Mouse (Mus musculus): ENCODE results near the gene St3gal4.

Gene St3gal4

DNA sequence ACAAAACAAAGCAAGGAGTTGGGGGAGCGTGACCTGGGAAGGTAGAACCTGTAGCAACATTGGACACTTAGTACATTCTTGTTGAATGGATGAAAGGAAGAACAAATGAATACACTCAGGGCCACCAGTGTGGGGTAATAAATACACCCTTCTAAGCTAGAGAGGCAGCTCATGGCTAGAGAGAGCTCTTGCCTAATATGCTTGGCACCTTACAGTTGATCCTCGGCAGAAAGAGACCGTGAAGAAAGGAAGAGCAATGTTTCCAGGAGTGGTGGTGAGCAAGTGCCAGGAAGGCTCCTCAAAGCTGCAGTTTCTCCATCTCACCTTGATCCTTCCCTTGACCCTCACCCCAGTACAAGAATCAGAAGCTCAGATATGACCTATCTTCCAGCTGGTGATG, 9.5 kb upstream of the St3gal4 start:
- DNase-seq: no peak

DNA sequence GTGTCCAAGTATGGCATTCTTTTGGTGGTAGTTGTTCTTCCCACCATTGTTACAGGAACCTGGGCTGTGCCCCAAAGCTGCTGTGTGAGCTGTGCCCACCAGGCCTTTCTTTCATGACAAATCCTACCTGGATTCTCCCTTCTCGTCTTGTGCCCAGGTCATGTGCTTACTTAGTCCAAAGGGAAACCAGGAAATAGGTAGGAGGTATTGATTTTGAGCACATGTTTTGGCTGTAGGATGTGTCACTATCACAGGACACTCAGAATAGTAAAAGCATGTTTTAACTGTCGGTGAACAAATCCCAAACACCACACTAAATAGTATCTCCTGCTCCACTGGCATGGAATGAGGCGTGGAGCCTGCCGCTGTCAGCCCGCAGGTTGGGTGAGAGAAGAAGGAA, 8.5 kb upstream of the St3gal4 start:
- DNase-seq: no peak

DNA sequence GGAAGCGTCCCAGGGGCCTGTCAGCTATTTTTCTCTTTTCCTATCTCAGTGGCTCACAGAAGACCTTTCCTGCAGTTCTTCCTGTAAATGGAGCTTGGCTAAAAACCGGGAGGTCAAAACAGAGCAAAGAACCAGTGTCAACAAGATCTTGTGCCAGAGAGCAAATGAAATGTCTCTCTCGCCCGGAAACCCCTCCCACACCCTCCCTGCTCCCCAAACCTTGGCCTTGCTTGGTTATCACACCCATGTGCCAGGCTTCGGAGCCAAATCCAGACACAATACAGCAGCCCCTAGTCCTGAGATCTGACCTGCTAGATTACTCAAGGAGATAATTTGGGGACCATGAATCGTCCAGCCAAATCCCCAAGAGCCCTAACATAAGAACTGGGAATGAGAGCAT, 8.1 kb upstream of the St3gal4 start:
- no peak for DNase-seq

DNA sequence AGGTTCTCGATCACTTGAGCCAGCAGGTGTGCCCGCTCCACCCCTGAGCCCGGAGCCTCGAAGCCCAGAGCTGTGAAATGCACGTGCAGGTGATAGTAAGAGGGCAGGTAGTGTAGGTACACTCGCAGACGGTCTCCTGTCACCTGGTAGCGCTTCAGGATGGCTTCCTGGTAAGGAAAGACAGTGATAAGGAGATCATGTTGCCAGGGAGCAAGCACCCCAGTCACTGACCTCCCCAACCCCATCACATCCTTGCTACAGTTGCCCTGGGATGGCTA, 5.5 kb upstream of the St3gal4 start:
- DNase-seq: no peak

DNA sequence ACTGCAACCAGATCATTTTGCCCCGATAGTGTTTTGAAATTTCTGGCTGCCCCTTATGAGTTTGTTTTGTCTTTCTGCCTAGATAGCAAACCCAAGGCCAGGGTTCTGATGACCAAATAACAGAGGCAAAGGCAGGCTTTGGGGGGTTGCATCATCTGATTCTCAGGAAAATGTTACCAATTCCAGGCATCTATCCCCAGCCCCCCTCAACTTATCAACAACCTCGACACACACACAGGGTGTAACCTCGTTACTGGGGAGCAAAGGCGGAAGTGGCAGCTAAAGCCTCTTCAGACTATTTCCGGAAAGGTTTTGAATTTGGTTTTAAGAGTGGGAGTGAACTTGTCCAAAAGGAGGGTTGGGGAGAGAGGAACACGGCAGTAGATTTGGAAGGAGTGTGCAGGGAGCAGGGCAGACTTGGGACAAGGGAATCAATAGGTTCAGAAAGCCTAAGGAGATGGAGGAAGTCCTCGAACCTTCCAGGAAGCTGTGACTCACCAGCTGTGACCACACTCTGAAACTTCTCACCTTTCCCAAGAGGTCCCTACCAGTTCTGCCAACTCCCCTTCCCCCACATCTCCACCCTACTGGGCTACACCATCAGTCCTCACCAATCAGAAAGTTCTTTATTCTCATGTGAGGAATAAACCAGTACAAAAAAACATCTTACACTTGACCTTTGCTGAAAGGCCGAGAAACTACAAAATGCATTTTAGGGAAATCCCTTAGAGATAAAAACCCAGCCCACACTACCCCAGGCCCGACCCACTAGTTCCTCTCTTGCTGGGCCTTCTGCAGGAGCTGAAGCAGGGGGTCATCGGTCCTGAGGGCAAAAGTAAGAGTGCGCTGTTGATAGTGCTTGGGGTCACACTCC, 5.0 kb upstream of the St3gal4 start:
- DNase-seq: no peak

DNA sequence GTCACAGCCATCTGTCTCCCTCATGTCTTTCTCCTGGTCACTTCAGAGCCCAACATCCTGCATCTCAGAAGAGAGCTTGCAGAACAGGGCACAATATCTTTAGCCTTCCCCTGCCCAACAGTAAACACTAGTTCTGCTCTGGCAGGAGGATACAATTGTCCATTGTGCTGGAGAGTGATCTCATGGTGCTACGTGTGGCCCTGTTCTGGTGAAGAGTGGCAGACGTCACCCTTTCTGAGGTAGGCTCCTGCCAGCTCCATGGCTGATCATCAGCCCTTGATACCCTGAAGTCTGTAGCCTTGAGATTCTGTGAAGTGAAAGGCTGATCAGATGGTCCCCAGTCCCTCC, 4.4 kb upstream of the St3gal4 start:
- no peak for DNase-seq

DNA sequence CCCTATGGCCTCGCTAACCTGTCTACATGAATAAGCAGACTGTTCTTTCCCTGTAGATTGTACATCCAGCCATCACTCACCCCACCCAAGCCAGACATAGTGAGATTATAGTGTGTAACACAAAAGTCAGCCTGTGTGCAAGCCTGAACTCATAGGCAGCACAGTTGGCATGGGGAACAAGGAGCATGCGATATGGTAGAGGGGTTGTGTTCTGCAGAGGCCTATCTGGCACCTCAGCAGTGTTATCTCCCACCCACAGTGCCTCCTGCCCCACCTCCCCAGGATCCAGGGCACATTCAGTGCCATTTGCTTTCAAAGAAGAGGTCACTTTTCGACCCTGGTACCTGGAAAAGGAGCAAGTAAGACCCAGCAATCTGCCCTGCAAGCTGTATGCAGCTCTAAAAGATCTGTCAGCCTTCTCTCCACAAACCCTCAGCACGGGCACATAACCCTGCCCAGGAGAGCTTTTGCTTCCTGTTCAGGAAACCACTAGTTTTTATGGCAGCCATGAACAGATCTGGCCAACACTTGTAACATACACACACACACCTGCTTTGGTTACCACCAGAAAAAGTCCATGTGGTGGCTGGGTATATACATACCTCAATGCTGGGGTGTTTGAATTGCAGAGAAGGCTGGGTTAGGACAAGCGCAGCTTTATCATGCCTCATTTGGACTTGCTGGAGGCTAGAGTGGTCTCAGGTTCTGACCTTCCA, 3.6 kb upstream of the St3gal4 start:
- DNase-seq: no peak

DNA sequence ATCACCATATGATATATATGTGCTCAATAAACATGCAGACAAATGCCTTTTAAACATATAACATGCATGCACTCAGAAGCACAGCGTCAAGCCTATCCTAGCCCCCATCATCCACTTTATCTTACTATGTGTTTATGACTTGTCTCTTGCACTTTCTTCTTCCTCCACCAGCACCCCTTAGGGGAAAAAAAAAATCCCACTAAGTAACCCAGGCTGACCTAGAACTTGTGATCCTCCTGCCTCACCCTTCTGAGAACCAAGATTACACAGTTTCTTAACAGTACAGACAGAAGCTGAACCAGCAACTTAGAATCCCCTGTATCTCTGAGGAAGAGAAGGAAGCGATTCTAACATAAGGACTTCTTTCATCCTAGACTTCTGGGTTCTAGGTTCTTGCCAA, 505 bp downstream of the St3gal4 start:
- DNase-seq: no peak

DNA sequence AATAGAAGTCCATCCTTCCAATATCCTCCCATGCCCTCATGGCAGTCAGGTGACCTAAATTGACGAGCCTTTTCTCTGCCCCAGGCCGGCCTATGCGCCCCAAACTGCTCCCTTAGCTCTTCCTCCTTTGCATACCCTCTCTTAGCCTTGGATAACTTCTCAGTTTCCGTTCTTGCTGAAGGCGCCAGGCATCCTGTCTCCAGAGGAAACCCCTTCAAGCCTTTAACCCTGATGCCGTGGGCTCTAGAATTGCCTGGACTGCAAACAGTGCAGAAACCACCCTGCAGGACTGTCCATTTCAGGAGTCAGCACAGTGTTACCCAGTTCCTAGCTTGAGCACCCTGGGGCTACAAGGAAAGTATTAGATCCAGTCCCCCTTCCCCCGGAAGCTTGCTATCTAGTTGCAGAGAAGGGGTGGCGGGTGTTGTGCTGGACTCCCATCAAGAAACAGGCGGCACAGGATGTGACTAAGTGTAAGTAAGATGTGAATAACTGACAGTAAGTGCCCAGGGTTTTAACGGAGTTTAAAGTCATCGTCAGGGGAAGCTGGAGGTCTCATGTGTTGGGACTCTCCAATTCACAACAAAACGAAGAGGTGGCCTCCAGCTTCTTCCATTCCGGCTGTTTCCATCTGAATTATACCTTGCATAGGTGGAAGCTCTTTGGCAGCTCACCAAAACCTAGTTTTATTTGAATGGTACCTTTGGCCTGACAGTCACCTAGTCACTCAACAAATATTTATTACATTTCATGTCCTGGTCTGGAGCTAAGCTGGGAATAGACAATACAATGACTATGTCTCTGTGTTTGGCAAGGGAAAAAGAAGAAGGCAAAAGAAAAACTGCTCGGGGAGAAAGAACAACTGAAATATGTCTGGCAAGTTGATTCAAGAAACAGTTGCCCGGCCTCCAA, 1.4 kb downstream of the St3gal4 start:
- no peak for DNase-seq

DNA sequence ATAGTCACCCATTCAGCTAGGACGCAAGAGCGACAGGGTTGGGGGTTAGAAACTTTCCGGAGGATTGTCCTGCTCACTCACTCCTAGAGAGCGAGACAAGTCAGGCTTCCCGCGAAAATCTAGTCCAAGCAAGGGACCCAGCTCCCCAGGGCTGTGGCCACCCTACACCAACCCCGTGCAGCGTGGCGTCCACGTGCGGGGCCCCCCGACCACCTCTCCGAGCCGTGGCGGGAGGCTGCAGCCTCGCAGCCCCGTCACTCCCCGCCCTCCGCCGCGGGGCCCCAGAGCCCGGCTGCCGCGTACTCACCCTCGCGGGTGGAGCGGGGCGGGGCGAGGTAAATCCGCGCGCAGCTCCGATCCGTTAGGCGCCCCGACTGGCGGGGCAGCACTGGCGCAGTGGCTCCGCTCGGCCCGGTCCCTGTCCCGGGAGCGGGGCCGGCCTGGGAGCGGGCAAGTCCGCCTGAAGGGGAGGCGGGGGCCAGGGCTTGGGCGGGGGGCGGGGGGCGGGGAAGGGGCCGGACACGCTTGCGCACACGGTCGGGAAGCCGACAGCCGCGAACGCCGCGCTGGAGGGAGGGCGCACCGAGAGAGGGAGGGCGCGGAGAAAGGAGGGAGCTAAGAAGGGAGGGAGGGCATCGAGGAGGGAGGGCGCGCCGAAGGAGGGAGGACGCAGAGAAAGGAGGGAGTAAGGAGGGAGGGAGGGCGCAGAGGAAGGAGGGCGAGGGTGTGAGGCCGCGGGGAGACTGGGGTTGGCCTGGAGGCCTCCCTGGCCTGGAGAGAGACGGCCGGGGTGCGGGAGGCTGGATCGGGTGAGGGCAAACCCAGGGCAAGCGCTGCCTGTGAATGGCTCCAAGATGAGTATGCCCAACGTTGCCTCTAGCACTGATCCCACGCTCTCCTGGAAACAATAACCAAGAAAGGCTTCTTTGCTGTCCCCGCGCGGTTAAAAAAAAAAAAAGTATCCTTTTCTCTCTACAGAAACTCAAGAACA, 2.4 kb downstream of the St3gal4 start:
- peak; percentile 76 to 80 for DNase-seq

DNA sequence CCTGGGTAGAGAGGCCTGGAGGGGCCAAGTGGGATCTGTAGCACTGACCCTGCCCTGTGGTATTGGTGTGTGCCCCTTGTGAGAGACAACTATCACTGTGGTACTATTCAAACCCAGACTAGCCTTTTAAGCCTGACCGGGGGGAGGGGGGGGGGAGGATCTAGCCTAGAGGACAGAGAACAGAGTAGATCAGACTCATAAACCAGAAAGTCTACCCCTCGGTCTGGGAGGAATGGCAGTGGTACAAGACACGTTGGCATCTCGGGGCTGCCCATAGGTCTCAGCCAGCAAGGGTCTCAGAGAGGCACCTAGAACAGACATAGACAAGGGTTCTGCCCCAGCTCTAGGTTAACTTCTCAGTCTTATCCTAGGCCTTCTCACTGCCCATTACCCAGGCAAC, 3.3 kb downstream of the St3gal4 start:
- no peak for DNase-seq

DNA sequence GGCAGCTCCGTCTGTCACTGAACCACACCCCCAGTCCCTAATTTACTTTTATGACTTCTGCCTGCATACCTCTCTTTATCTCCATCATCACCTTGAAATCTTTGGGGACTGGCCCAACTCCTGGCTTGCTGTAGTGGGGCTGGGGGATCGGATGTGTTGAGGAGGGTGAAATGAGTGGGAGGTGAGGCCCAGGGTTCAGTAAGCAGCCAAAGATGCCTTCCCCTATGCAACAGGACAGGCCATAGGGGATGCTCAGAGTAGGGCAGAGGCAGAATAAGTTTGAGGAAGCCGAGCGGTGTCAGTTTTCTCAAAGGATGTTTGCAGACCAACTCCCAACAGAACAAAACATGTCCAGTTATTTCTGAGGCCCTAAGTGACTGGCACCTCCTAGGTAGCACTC, 3.8 kb downstream of the St3gal4 start:
- no peak for DNase-seq

DNA sequence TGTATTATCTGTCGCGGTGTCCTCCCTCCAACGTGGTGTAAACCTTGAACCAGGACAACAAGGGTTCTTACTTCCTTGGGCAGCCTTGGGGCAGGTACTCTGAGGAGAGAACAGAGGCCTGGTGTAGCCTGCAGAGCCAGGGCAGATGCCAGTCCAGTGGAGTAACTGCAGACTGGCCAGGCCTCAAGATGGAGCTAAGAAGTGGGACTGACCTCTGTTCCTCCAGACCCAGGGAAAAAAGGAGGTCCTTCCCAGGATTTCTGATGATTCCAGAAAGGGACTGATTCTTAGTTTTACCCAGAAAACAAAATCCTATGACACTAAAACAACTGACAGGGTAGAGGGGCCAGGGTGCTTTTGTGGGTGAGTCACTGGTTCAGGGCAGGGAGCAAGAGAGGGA, 4.8 kb downstream of the St3gal4 start:
- no peak for DNase-seq

DNA sequence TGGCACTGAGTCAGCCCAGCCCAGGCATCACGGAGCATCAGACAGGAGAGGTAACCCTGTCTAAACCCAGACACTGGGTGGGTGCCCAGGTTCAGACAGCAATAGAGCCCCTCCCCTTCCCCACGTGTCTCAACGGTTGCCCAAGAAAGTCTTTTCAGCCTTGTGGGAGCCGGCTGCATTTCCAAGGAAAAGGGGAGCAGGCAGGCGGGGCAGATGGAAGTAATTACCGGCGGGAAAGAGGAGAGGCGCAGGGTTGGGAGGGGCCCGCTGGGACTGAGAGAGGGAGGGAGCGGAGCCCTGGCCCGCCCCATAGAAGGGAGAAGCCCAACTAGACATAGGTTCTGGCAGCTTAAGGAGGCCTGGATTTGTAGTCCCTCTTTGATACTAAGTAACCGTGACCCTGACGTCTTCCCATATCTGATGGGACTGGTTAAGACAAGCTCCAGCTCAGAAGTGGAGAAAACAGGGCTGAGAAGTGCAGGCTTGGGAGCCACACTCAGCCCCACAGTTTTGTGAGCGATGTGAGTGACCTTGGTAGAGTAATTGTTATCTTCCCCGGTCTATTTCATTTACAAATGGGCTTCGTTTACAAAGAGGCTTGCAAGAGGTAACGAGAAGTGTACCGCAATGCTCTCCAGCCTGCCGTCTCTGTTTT, 7.0 kb downstream of the St3gal4 start:
- DNase-seq: peak in 1 of 2 experiments; percentile 42

DNA sequence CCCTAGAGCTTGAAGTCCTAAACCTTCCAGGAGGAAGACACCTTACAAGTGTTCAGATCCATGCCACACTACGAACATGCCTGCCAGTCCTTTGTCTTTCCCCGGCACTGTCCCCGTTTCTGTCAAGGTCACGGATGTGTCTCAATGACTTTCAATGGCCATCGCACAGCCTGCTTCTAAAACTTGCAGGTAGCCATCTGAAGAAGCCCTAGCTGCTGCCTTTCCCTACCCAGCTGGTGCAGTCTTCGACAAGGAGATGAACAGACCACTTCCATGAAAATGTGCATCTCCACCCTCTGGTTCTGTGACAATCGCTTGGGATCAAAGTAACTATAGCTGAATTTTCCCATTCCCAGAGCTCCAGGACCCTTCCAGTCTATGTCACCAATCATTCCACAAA, 7.6 kb downstream of the St3gal4 start:
- DNase-seq: no peak

DNA sequence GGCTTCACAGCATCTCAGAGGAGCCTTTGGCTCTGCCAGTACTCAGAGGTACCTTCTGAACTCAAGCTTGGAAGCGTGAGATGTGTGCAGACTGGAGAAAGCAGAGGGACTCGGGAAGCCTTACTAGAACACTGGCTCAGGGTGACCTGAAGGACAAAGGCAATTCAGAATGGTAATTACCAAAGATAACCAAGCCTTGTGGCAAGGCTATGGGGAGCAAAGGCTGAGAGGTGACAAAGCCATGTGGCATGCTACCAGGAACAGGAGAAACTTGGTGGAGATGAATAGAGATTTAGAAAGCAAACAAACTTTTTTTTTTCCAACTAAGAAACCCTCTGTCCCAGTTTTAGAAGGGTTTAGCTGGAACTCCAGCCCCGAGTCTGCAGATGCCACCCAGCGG, 8.5 kb downstream of the St3gal4 start:
- no peak for DNase-seq

DNA sequence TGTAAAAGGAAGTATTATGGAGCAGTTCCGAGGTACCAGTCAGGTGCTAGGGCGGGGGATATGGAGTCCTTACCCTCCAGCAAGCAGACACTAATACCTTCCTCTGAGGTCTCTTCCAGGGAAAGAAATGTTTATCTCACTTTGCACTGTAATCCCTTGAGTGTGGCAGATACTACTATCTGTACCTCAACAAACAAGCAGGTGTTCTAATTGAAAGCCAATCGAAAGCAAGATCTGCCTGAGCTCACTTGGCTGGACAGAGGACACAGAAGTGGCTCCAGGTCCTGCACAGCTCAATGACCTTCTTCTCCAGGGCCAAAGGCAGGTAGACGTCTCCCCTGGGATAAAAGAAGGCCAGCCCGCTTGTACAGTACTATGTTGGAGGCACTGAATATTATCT, 9.0 kb downstream of the St3gal4 start:
- no peak for DNase-seq

DNA sequence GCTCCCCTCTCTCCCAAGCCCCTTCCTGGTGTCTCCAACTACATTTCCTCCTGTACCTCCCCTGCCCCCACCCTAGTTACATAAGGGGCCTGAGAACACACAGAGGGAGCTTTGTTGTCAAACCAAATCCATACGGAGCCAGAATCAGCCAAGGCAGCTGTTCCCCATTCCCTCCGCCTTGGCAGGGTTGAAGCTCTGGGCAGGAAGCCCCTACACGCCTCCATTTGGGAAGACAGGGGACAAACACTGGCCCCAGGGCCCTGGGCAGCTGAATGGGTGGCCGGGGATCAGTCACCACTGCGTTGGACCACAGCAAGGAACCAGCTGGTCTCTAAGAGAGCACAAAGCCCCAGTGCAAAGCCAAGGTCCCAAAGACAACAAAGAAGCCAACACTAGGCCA, 10.2 kb downstream of the St3gal4 start:
- peak; percentile 34 to 50 for DNase-seq

DNA sequence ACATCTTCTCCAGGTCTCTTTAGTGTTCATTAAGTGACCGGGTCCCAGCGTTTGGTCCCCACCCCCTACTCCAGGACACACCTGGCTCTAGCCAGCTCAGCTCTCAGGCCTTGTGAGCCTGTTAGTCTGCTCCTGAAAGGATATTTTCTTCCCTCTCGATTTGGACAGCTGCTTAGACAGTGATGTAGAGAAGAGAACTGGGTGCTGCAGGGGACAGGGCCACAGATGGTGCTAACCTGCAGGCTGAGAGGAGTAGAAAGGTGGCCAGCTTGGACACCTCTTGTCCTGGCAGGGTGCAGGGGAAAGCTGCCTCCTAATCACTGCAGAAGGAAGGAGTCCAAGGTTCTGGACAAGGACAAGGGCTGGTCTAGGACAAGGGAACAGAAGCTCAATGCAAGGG, 11.0 kb downstream of the St3gal4 start:
- peak; percentile 30 to 47 for DNase-seq

DNA sequence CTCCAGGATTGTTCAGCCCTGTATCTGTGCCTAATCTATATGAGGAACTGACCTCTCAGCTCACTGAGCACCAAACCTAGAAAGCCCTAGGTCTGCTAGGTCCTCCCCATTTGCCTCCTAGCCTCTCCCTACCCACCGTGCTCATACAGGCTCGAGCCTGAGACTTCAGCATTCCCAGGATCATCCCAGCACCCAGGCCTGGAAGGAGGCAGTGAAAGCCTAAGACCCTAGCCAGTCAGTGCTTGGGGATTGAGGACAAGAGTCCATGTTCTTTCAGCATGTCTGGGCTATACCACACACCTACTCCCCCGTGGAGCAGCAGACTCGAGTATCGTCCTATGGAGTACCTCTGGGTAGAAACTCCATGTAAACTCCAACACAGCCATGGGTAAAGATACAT, 11.7 kb downstream of the St3gal4 start:
- no peak for DNase-seq

Measured in cerebellum, postnatal 25 days (tissue).